Mouse (Mus musculus): Measurements from ENCODE around the gene Hccs. TPM values are rescaled to one million over a fixed set of nuclear protein-coding genes. Genes with fewer than 3 reads are reported as not detected.

Gene Hccs
- total and polyA plus RNA-seq, 2 experiments from 2014 or later = 32.0 to 33.4 TPM

DNA sequence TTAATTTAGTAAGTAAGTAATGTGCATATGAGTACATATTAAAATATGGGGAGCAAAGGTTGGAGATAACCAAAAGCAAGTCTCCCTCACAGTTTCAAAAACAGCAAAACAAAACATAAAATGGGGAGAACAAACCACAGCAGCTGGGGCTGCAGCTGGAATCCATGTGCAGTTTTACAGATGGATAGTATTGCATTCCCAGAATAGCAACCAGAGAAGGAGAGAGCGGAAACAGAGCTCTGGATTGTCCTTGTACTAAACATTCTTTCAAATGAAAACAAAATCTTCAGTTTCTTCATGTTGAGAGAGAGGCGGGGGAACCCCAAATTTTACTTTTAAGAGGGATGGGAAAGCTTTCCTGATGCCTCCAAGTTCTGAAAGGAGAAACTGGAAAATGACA, 58.0 kb downstream of the Hccs start:
- Histone ChIP-seq H3K4me2 (ENCODE audit: low read depth) (no peak overlapping the region), H3K27ac (ENCODE audit: low read depth, low read length) (no peak overlapping the region), H3K27me3 (ENCODE audit: insufficient read depth, low read length) (no peaks in the 10 kb centered on the region), H3K4me3 (ENCODE audit: low read depth, low read length) (no peak overlapping the region), H3K36me3 (ENCODE audit: insufficient read depth) (no peaks in the 10 kb centered on the region), H3K9me3 (ENCODE audit: low read length) (no peaks in the 10 kb centered on the region), H3K9ac (no peak overlapping the region), H3K4me1 (ENCODE audit: insufficient read depth) (no peaks in the 10 kb centered on the region)
- no peak for DNase-seq
- no peak for ATAC-seq
- WGBS = 75% methylated on average over 2 of the region's 2 CpGs
- TF ChIP-seq CTCF (IDR thresholded peaks at IDR 0.05; ENCODE audit: low read depth) = no peak

DNA sequence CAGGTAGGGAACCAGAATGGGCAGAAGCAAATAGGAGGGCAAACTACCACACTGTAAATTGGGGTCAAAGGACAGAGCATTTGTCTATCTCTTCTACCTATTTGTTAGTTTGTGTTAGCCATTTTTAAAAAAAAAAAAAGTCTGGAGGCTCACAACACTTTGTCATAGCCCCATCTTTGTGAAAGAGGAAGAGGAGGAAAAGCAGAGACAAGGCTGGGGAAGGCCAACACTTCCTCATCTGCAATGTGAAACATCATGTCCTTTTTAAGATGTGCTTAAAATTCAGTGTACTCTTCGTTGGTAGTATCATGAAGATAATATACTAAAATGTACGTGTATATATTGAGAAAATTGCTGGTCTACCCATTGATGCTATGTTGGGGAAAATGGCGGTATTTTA, 59.1 kb downstream of the Hccs start:
- 80% methylated on average over 3 of the region's 3 CpGs for WGBS
- no peak for DNase-seq
- TF ChIP-seq CTCF (IDR thresholded peaks at IDR 0.05; ENCODE audit: low read depth) = no peak
- Histone ChIP-seq H3K4me2 (ENCODE audit: low read depth) (no peak overlapping the region), H3K27me3 (ENCODE audit: insufficient read depth, low read length) (no peaks in the 10 kb centered on the region), H3K4me3 (ENCODE audit: low read depth, low read length) (no peak overlapping the region), H3K4me1 (ENCODE audit: insufficient read depth) (no peaks in the 10 kb centered on the region), H3K9ac (no peak overlapping the region), H3K9me3 (ENCODE audit: low read length) (no peaks in the 10 kb centered on the region), H3K27ac (ENCODE audit: low read depth, low read length) (no peak overlapping the region), H3K36me3 (ENCODE audit: insufficient read depth) (no peaks in the 10 kb centered on the region)
- ATAC-seq = no peak

DNA sequence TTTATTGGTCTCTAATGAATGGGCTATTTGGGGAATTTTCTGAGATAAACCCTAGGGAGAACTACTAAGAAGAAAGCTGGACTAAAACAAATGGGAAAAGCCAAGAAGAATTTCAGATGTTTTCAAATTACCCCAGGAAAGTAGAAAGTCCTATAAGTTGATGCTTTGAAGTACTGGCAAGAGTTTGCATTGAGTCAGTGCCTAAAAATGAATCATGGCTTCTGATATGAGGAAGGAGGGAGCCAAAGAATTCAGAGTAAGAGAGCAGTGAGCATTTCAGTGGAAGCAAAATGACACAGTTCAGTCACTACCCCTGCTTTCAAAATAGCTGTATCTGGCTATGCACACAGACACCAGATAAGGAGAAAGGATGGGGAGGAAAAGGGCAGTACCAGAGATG, 63.4 kb downstream of the Hccs start:
- H3K9ac ChIP-seq = no peak overlapping the region
- no peaks in the 10 kb centered on the region for H3K27me3 ChIP-seq (ENCODE audit: insufficient read depth, low read length)
- H3K36me3 ChIP-seq (ENCODE audit: insufficient read depth) = no peaks in the 10 kb centered on the region
- DNase-seq (no peak), ATAC-seq (no peak)
- H3K4me3 ChIP-seq (ENCODE audit: low read depth, low read length) = no peak overlapping the region
- no peak overlapping the region for H3K4me2 ChIP-seq (ENCODE audit: low read depth)
- no peak for TF ChIP-seq CTCF (IDR thresholded peaks at IDR 0.05; ENCODE audit: low read depth)
- H3K27ac ChIP-seq (ENCODE audit: low read depth, low read length) = no peak overlapping the region
- no peaks in the 10 kb centered on the region for H3K4me1 ChIP-seq (ENCODE audit: insufficient read depth)
- no peaks in the 10 kb centered on the region for H3K9me3 ChIP-seq (ENCODE audit: low read length)

DNA sequence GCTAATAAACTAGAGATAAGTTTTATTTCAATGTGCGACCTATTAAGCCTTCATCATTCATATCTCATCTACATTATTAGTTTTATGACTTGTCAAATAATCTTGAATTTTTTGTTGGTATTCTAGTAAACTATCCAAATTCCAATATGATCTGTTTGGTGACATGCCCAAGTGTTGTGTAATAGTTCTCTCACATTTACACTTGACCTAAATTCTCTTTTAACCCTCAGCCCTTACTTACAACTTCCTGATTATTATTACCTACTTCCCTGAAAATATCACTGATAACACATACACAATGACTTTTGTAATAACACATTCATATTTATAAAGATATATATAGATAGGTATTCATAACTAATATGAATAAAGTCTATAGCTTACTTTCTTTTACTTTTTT, 64.3 kb downstream of the Hccs start:
- 68% methylated on average over 1 of the region's 1 CpGs for WGBS
- Histone ChIP-seq H3K4me1 (ENCODE audit: insufficient read depth) (no peaks in the 10 kb centered on the region), H3K36me3 (ENCODE audit: insufficient read depth) (no peaks in the 10 kb centered on the region), H3K27me3 (ENCODE audit: insufficient read depth, low read length) (no peaks in the 10 kb centered on the region), H3K27ac (ENCODE audit: low read depth, low read length) (no peak overlapping the region), H3K9ac (no peak overlapping the region), H3K4me2 (ENCODE audit: low read depth) (no peak overlapping the region), H3K4me3 (ENCODE audit: low read depth, low read length) (no peak overlapping the region), H3K9me3 (ENCODE audit: low read length) (no peaks in the 10 kb centered on the region)
- DNase-seq (no peak), ATAC-seq (no peak)
- TF ChIP-seq CTCF (IDR thresholded peaks at IDR 0.05; ENCODE audit: low read depth) = no peak

DNA sequence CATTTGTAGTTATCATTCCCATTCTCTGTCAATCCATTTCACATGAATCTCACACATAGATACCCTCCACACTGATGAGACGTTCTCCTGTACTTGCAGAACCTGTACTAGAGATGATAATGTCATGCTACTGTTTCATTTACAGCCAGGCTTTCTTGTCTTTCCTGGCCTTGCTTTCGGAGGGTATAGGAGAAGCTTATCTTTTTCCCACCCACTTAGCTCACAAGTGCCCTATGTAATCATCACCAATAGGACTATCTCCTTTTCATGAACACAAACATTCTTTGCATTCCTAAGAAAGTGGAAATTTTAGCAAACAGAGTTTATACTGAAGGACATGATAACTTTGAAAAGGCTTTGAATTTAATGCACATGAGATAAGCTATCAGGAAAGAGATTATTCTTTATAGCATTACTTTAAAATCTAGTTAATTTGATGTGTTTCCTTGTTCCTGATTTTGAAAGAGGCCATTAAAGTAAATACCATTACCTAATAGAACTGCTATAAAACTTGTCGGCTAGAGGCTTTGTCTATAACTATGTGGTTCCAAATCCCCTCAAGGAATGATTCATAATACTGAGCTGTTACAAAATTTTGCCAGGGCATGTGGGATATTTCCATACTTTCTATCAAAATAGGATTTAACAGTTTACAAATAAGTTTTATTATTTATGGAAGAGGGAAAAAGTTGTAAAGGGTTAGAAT, 97.7 kb downstream of the Hccs start:
- Histone ChIP-seq H3K4me3 (ENCODE audit: low read depth, low read length) (no peak overlapping the region), H3K9me3 (ENCODE audit: low read length) (no peaks in the 10 kb centered on the region), H3K9ac (no peak overlapping the region), H3K4me1 (ENCODE audit: insufficient read depth) (no peaks in the 10 kb centered on the region), H3K36me3 (ENCODE audit: insufficient read depth) (no peaks in the 10 kb centered on the region), H3K27me3 (ENCODE audit: insufficient read depth, low read length) (no peaks in the 10 kb centered on the region), H3K27ac (ENCODE audit: low read depth, low read length) (no peak overlapping the region), H3K4me2 (ENCODE audit: low read depth) (no peak overlapping the region)
- ATAC-seq (no peak), DNase-seq (no peak)
- 83% methylated on average over 3 of the region's 3 CpGs for WGBS
- no peak for TF ChIP-seq CTCF (IDR thresholded peaks at IDR 0.05; ENCODE audit: low read depth)

DNA sequence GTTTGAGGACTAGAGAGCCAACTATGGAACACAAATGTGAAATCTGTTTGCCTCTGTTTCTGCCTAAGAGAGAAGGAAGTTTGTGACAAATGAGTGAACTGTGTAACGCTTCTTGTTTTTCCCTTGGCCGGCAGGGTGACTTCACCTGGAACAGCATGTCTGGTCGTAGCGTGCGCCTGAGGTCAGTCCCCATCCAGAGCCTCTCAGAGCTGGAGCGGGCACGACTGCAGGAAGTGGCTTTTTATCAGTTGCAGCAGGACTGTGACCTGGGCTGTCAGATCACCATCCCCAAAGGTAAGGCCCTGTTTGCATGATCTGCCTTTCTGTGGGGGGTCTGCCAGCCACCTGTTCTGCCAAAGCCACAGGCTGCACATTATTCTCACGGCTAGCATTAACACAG, 100.1 kb downstream of the Hccs start:
- Histone ChIP-seq H3K9me3 (ENCODE audit: low read length) (no peaks in the 10 kb centered on the region), H3K36me3 (ENCODE audit: insufficient read depth) (no peaks in the 10 kb centered on the region)

DNA sequence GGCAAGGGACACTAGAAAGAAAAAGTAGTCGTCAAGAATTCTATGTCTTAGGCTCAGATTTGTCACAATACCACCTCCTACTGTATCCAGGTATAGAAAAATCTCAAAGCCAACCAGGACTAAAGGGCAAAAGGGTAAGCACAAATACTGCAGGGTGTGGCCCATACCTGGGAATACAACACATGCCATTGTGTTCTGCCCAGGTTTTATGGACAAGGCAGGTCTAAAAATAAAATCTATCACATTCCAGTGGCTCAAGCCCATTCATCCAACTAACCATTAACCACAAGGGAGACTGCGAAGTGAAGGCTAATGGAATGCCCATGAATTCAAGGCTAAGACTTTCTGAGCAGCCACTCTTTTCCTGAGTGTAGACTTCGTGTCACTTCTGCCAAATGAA, 110.2 kb downstream of the Hccs start:
- DNase-seq (no peak), ATAC-seq (no peak)
- no peak overlapping the region for H3K27ac ChIP-seq (ENCODE audit: low read depth, low read length)
- H3K9me3 ChIP-seq (ENCODE audit: low read length) = no peaks in the 10 kb centered on the region
- H3K4me3 ChIP-seq (ENCODE audit: low read depth, low read length) = no peak overlapping the region
- H3K4me2 ChIP-seq (ENCODE audit: low read depth) = no peak overlapping the region
- no peaks in the 10 kb centered on the region for H3K4me1 ChIP-seq (ENCODE audit: insufficient read depth)
- no peaks in the 10 kb centered on the region for H3K27me3 ChIP-seq (ENCODE audit: insufficient read depth, low read length)
- 68% methylated on average over 3 of the region's 3 CpGs for WGBS
- no peak overlapping the region for H3K9ac ChIP-seq
- H3K36me3 ChIP-seq (ENCODE audit: insufficient read depth) = no peaks in the 10 kb centered on the region
- no peak for TF ChIP-seq CTCF (IDR thresholded peaks at IDR 0.05; ENCODE audit: low read depth)

More for the DNA sequence above, 100.1 kb downstream of the Hccs start:
- no peaks in the 10 kb centered on the region for H3K4me1 ChIP-seq (ENCODE audit: insufficient read depth)
- no peak for TF ChIP-seq CTCF (IDR thresholded peaks at IDR 0.05; ENCODE audit: low read depth)
- no peak overlapping the region for H3K4me2 ChIP-seq (ENCODE audit: low read depth)
- no peak overlapping the region for H3K4me3 ChIP-seq (ENCODE audit: low read depth, low read length)
- no peak for DNase-seq
- ATAC-seq = no peak
- H3K27me3 ChIP-seq (ENCODE audit: insufficient read depth, low read length) = no peaks in the 10 kb centered on the region
- WGBS = 79% methylated on average over 8 of the region's 8 CpGs
- no peak overlapping the region for H3K9ac ChIP-seq
- no peak overlapping the region for H3K27ac ChIP-seq (ENCODE audit: low read depth, low read length)

Other genes starting within 250 kb of the Hccs start
- gene Amelx, start 133.2 kb downstream of the Hccs start, total RNA-seq (2014; rRNA removed) = not detected in 2 replicates
- gene Amelx, start 133.2 kb downstream of the Hccs start, polyA plus RNA-seq (2015; fragmentation: Nextera tagmentation; extraction: Ambion mirVana) = 1.1 TPM in 1 of 2 replicates, not detected in the other

Measured in forebrain, postnatal 0 days (tissue).